Mouse (Mus musculus): ENCODE data around the gene Trappc4. TPM values are rescaled to one million over a fixed set of nuclear protein-coding genes. Genes with fewer than 3 reads are reported as not detected.
A peak's percentile ranks its signal among the peaks of the same experiment; 100 is the strongest.

Trappc4 gene
- total RNA-seq, 1 experiment = 88.2 TPM

GRCm38 (mm10) chr9:44440961-44441360 lies 33.6 kb upstream of the Trappc4 start, which contains the start of gene Foxr1:
TSS of gene Foxr1 (minus strand) at chr9:44441136.
- peak; percentile 51 for DNase-seq (ENCODE audit: low read depth, low spot score)
- peak within 1 kb of the TSS; percentile 40 to 50 for H3K4me3 ChIP-seq (ENCODE audit: insufficient read depth in 1 of 2, low read depth in 1 of 2, low read length in 2 of 2, poor library complexity in 1 of 2, severe bottlenecking in 1 of 2)
- no peaks in the 10 kb centered on the region for H3K36me3 ChIP-seq (ENCODE audit: control insufficient read depth, insufficient read depth, low read length, poor library complexity, severe bottlenecking)
- H3K9me3 ChIP-seq (ENCODE audit: control insufficient read depth, insufficient read depth, low read depth, low read length) = no peaks in the 10 kb centered on the region
- TF ChIP-seq ZC3H11A (IDR thresholded peaks at IDR 0.05; ENCODE audit: borderline replicate concordance, low read depth, low read length) = no peak
- peak; percentile 78; the same call in 1 of the 2 replicates for TF ChIP-seq ZNF384 (IDR thresholded peaks at IDR 0.05; ENCODE audit: low read depth, low read length)
- peaks cover 0 to 7% of the 10 kb centered on the region in 2 experiments; a peak in 2 of 4 replicates for H3K4me1 ChIP-seq (ENCODE audit: control insufficient read depth in 2 of 2, insufficient read depth in 2 of 2, low read length in 2 of 2, poor library complexity in 1 of 2)
- no peak within 1 kb of the TSS for H3K27ac ChIP-seq (ENCODE audit: insufficient read depth, low read depth, low read length, poor library complexity, severe bottlenecking)
- H3K9ac ChIP-seq (ENCODE audit: insufficient read depth, low read depth, low read length, poor library complexity, severe bottlenecking) = peak within 1 kb of the TSS; percentile 1; the same call in 1 of the 2 replicates
- in situ Hi-C loops (cut with MboI; ENCODE audit: low sequenced_read_pairs in 2 of 2, unreplicated experiment in 2 of 2) = no loop called here

- Histone ChIP-seq H3K9me3 (ENCODE audit: control insufficient read depth, insufficient read depth, low read depth, low read length) (no peaks in the 10 kb centered on the region), H3K9ac (ENCODE audit: insufficient read depth, low read depth, low read length, poor library complexity, severe bottlenecking) (no peak overlapping the region), H3K27ac (ENCODE audit: insufficient read depth, low read depth, low read length, poor library complexity, severe bottlenecking) (no peak overlapping the region), H3K4me3 (ENCODE audit: insufficient read depth in 1 of 2, low read depth in 1 of 2, low read length in 2 of 2, poor library complexity in 1 of 2, severe bottlenecking in 1 of 2) (no peak overlapping the region), H3K4me1 (ENCODE audit: control insufficient read depth in 2 of 2, insufficient read depth in 2 of 2, low read length in 2 of 2, poor library complexity in 1 of 2) (peaks cover 0 to 6% of the 10 kb centered on the region in 2 experiments; a peak in 1 of 4 replicates), H3K36me3 (ENCODE audit: control insufficient read depth, insufficient read depth, low read length, poor library complexity, severe bottlenecking) (no peaks in the 10 kb centered on the region)
- in situ Hi-C loops (cut with MboI; ENCODE audit: low sequenced_read_pairs in 2 of 2, unreplicated experiment in 2 of 2) = no loop called here
- no peak for TF ChIP-seq HCFC1 (IDR thresholded peaks at IDR 0.05; ENCODE audit: borderline replicate concordance, insufficient read depth, low read length)
- TF ChIP-seq ZNF384 (IDR thresholded peaks at IDR 0.05; ENCODE audit: low read depth, low read length) = no peak
- no peak for DNase-seq (ENCODE audit: low read depth, low spot score)
These were observed 28.3 kb upstream of the Trappc4 start for GRCm38 (mm10) chr9:44435747-44436146.

- no peak overlapping the region for H3K9ac ChIP-seq (ENCODE audit: insufficient read depth, low read depth, low read length, poor library complexity, severe bottlenecking)
- in situ Hi-C loops (cut with MboI; ENCODE audit: low sequenced_read_pairs in 2 of 2, unreplicated experiment in 2 of 2) = no loop called here
- H3K4me3 ChIP-seq (ENCODE audit: insufficient read depth in 1 of 2, low read depth in 1 of 2, low read length in 2 of 2, poor library complexity in 1 of 2, severe bottlenecking in 1 of 2) = no peak overlapping the region
- peaks cover 0 to 4% of the 10 kb centered on the region in 2 experiments; a peak in 1 of 4 replicates for H3K4me1 ChIP-seq (ENCODE audit: control insufficient read depth in 2 of 2, insufficient read depth in 2 of 2, low read length in 2 of 2, poor library complexity in 1 of 2)
- DNase-seq (ENCODE audit: low read depth, low spot score) = no peak
- no peaks in the 10 kb centered on the region for H3K9me3 ChIP-seq (ENCODE audit: control insufficient read depth, insufficient read depth, low read depth, low read length)
- H3K36me3 ChIP-seq (ENCODE audit: control insufficient read depth, insufficient read depth, low read length, poor library complexity, severe bottlenecking) = no peaks in the 10 kb centered on the region
- no peak overlapping the region for H3K27ac ChIP-seq (ENCODE audit: insufficient read depth, low read depth, low read length, poor library complexity, severe bottlenecking)
- no peak for TF ChIP-seq HCFC1 (IDR thresholded peaks at IDR 0.05; ENCODE audit: borderline replicate concordance, insufficient read depth, low read length)
- no peak for TF ChIP-seq ZC3H11A (IDR thresholded peaks at IDR 0.05; ENCODE audit: borderline replicate concordance, low read depth, low read length)
- TF ChIP-seq CHD2 (IDR thresholded peaks at IDR 0.05; ENCODE audit: low read depth, low read length) = no peak
- no peak for TF ChIP-seq ZNF384 (IDR thresholded peaks at IDR 0.05; ENCODE audit: low read depth, low read length)
- TF ChIP-seq MAFK (IDR thresholded peaks at IDR 0.05; ENCODE audit: insufficient read depth, low read depth, low read length) = no peak
These were observed 25.3 kb upstream of the Trappc4 start for GRCm38 (mm10) chr9:44432577-44433185.

GRCm38 (mm10) chr9:44423576-44423975 lies 16.2 kb upstream of the Trappc4 start:
- peaks cover 5 to 12% of the 10 kb centered on the region in 2 experiments for H3K4me1 ChIP-seq (ENCODE audit: control insufficient read depth in 2 of 2, insufficient read depth in 2 of 2, low read length in 2 of 2, poor library complexity in 1 of 2)
- no peaks in the 10 kb centered on the region for H3K36me3 ChIP-seq (ENCODE audit: control insufficient read depth, insufficient read depth, low read length, poor library complexity, severe bottlenecking)
- H3K9me3 ChIP-seq (ENCODE audit: control insufficient read depth, insufficient read depth, low read depth, low read length) = no peaks in the 10 kb centered on the region
- H3K9ac ChIP-seq (ENCODE audit: insufficient read depth, low read depth, low read length, poor library complexity, severe bottlenecking) = no peak overlapping the region
- TF ChIP-seq CHD2 (IDR thresholded peaks at IDR 0.05; ENCODE audit: low read depth, low read length) = no peak
- no peak overlapping the region for H3K4me3 ChIP-seq (ENCODE audit: insufficient read depth in 1 of 2, low read depth in 1 of 2, low read length in 2 of 2, poor library complexity in 1 of 2, severe bottlenecking in 1 of 2)
- no peak for DNase-seq (ENCODE audit: low read depth, low spot score)
- H3K27ac ChIP-seq (ENCODE audit: insufficient read depth, low read depth, low read length, poor library complexity, severe bottlenecking) = peak overlapping the region; percentile 18; the same call in 1 of the 2 replicates
- in situ Hi-C loops (cut with MboI; ENCODE audit: low sequenced_read_pairs in 2 of 2, unreplicated experiment in 2 of 2) = no loop called here

- H3K36me3 ChIP-seq (ENCODE audit: control insufficient read depth, insufficient read depth, low read length, poor library complexity, severe bottlenecking) = peaks cover 2% of the 10 kb centered on the region; the same call in 1 of the 2 replicates
- in situ Hi-C loops (cut with MboI; ENCODE audit: low sequenced_read_pairs in 2 of 2, unreplicated experiment in 2 of 2) = no loop called here
- H3K27ac ChIP-seq (ENCODE audit: insufficient read depth, low read depth, low read length, poor library complexity, severe bottlenecking) = peak overlapping the region; percentile 99; the same call in 1 of the 2 replicates
- peak overlapping the region; percentile 51; the same call in 1 of the 2 replicates for H3K9ac ChIP-seq (ENCODE audit: insufficient read depth, low read depth, low read length, poor library complexity, severe bottlenecking)
- peak overlapping the region; percentile 49 to 52 for H3K4me3 ChIP-seq (ENCODE audit: insufficient read depth in 1 of 2, low read depth in 1 of 2, low read length in 2 of 2, poor library complexity in 1 of 2, severe bottlenecking in 1 of 2)
- no peak for DNase-seq (ENCODE audit: low read depth, low spot score)
- TF ChIP-seq CHD2 (IDR thresholded peaks at IDR 0.05; ENCODE audit: low read depth, low read length) (no peak), ZC3H11A (IDR thresholded peaks at IDR 0.05; ENCODE audit: borderline replicate concordance, low read depth, low read length) (no peak), MAFK (IDR thresholded peaks at IDR 0.05; ENCODE audit: insufficient read depth, low read depth, low read length) (no peak), HCFC1 (IDR thresholded peaks at IDR 0.05; ENCODE audit: borderline replicate concordance, insufficient read depth, low read length) (no peak), ZNF384 (IDR thresholded peaks at IDR 0.05; ENCODE audit: low read depth, low read length) (no peak)
- H3K9me3 ChIP-seq (ENCODE audit: control insufficient read depth, insufficient read depth, low read depth, low read length) = no peaks in the 10 kb centered on the region
- peaks cover 5 to 12% of the 10 kb centered on the region in 2 experiments for H3K4me1 ChIP-seq (ENCODE audit: control insufficient read depth in 2 of 2, insufficient read depth in 2 of 2, low read length in 2 of 2, poor library complexity in 1 of 2)
These were observed 13.0 kb upstream of the Trappc4 start for GRCm38 (mm10) chr9:44420280-44420898.

All from ES-E14 (cell line).